Mouse (Mus musculus) left cerebral cortex, adult 2 months (tissue): ENCODE measurements around the gene Gtdc1. TPM values are rescaled to one million over a fixed set of nuclear protein-coding genes. Genes with fewer than 3 reads are reported as not detected.

Experiments used
- DNase-seq, 2 experiments: peaks; one replicate each; pipeline ENCODE4 v3.0.0; 2021 to 2022; ENCODE audit warnings: low spot score in 2 of 2, mixed read lengths in 1 of 2; ENCODE audit errors: extremely low spot score in 1 of 2
- H3K27ac ChIP-seq: fragments of 200-600 bp; 2 replicates; pipeline ENCODE4 v1.8.1; 2022
- H3K4me3 ChIP-seq: fragments of 200-600 bp; 2 replicates; pipeline ENCODE4 v1.8.1; 2022
- CTCF ChIP-seq: fragments of 200-600 bp; IDR thresholded peaks from 2 replicates; pipeline ENCODE4 v1.8.1; 2022; ENCODE audit warnings: antibody characterized with exemption, mild to moderate bottlenecking, moderate library complexity
- intact Hi-C: fragments of 180-260 bp; cut with DNase I; formaldehyde crosslinking; loops from one replicate; pipeline ENCODE4 v1.15.1; 2025
- total RNA-seq, 2 experiments: library from RNA; stranded (reverse); gene quantifications; 2 replicates each; pipeline ENCODE4 v1.2.3; 2021

Gene Gtdc1
- total RNA-seq, 2 experiments from 2014 or later = 81.9 to 89.9 TPM

- H3K4me3 ChIP-seq = no peak overlapping the region
- TF ChIP-seq CTCF = no peak
- peak overlapping the region; percentile 69; the same call in 1 of the 2 replicates for H3K27ac ChIP-seq
- no peak for DNase-seq
- intact Hi-C loops = loop anchor here (10.0 kb wide), 1 partner anchor 785 kb away; no protein-coding TSS in a partner anchor
Observed at GRCm38 (mm10) chr2:44569140-44569952, 358.1 kb downstream of the Gtdc1 start.

GRCm38 (mm10) chr2:44564776-44565692 is 362.4 kb downstream of the Gtdc1 start:
- intact Hi-C loops = loop anchor here (10.0 kb wide), 1 partner anchor 780 kb away; no protein-coding TSS in a partner anchor
- DNase-seq = peak in 1 of 2 experiments; percentile 39
- peak overlapping the region; percentile 80 for H3K27ac ChIP-seq
- H3K4me3 ChIP-seq = no peak overlapping the region
- no peak for TF ChIP-seq CTCF

DNA sequence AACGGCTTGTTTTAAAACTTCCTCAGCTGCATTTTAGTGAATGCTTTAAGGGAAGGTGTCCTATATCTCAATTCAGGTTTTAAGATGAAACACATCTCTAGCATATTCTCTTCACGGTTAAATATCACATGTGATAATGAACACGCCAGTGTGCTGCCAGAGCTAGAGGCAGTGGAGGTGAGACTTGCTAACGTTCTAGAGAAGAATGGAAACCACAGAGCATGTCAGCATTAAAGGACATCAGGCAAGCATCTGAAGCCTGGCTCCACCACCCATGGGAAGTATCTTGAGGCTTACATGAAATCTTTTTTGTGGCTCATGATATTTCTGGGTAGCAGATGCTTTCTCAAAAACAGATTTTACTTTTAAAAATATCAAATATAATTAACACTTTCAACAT is 365.7 kb downstream of the Gtdc1 start:
- TF ChIP-seq CTCF = no peak
- intact Hi-C loops = loop anchor here (10.0 kb wide), 1 partner anchor 777 kb away; no protein-coding TSS in a partner anchor
- Histone ChIP-seq H3K27ac (0 out of 2 replicates have a peak overlapping the region, but pooled peaks have one; percentile 13), H3K4me3 (no peak overlapping the region)
- DNase-seq = no peak

DNA sequence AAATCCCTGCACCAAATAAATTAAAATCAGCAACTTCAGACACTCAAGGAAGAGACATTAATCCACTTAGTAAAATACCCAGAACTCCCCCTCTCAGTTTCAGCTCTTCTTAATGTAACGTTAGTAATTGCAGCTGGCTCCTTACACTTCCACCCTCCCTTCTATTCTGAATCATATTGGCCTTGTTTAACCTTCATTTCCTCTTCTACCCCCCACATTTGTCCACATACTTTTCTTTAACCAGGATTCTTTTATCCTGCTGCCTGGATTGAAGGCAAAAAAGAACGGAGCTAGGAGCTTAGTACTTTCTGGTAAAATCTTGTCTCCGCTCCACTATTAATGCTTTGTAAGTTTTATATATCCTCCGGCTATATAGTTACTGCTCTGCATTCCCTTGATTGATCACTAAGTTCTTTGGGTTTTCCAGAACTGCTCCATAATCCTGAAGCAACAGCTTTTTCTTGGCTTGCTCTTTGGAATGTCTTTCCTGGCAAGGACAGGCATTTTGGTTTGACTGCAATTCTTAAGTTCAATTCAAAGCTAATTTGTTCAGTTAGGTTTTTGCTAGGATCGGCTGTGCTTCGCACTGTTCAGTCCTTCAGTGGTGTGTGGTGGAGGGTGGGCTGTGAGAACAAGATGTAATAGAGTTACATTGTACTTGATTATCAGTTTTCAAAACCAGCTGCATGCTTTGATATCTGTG is 368.1 kb downstream of the Gtdc1 start:
- intact Hi-C loops = loop anchor here (5.0 to 10.0 kb wide), 3 partner anchors 368 to 553 kb away; partner anchors contain the start of gene Gtdc1
- peak overlapping the region; percentile 88 for H3K27ac ChIP-seq

DNA sequence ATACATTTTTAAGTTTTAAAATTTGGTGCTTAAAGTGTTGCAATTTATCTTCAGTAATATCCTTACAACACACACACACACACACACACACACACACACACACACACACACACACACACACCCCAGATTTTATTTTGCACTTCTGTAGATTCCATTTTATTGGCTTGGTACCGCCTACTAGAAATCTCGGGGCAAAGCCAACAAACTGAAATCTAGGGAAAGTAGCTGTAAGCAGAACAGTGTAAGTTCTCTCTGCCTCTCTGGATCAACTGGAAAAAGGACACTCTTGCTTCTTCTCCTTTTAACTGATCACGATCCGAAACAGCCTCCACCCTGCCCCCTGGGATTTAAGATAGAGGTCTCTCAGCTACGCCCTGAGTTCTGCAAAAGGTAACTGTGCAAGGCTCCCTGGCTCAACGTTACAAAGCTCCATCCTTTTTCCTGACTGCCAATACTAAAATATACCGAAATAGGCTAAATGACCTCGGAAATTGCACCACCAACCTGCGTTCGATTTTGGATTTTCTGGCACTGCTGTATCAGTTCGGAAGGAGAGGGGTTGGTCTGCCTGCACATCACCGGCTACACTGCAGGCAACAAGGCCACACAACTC is 369.7 kb downstream of the Gtdc1 start:
- Histone ChIP-seq H3K27ac (peak overlapping the region; percentile 95), H3K4me3 (peak overlapping the region; percentile 59)
- DNase-seq = no peak
- no peak for TF ChIP-seq CTCF
- intact Hi-C loops = loop anchor here (5.0 to 10.0 kb wide), 3 partner anchors 370 to 555 kb away; partner anchors contain the start of gene Gtdc1

More for the DNA sequence above, 368.1 kb downstream of the Gtdc1 start:
- H3K4me3 ChIP-seq = no peak overlapping the region
- TF ChIP-seq CTCF = no peak
- DNase-seq = no peak

DNA sequence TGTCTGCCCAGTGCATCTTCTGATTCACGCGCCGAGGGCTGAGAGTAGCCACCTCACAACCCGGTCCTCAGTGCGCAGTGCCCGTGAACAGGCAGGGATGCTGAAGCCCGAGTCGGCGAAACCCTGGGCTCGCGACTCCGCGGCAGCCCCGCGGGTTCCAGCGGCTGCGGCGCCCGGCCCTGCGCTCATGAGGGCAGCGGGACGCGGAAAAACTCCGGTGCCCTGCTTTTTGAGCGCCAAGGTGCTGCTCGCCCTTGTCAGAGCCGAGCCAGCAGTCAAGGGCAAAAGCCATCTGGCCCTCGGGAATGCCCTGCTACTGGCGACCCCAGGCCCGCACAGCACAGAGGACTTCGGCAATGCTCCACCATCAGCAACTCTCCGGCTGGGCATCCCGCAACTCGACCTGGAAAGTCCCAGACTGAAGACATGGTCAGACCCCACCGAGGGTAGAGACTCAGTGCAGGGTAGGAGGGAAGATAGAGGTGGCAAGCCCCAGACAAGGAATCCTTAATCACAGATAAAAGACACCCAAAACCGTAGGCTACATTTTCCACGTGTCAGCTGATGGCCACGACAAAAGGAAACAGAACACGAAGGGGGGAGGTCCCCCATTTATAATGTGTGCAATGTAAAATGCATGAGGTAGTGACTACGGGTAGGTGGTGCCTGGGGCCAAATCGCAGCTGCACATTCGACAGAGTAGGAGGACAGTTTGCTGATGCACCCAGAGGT is 370.4 kb downstream of the Gtdc1 start:
- no peak for TF ChIP-seq CTCF
- peak overlapping the region; percentile 59 for H3K4me3 ChIP-seq
- intact Hi-C loops = loop anchor here (5.0 to 10.0 kb wide), 3 partner anchors 370 to 555 kb away; partner anchors contain the start of gene Gtdc1

GRCm38 (mm10) chr2:44554716-44555115 is 372.7 kb downstream of the Gtdc1 start:
- H3K27ac ChIP-seq = no peak overlapping the region
- no peak overlapping the region for H3K4me3 ChIP-seq
- no peak for DNase-seq
- no peak for TF ChIP-seq CTCF
- intact Hi-C loops = loop anchor here (5.0 to 10.0 kb wide), 3 partner anchors 373 to 558 kb away; partner anchors contain the start of gene Gtdc1

More for the DNA sequence above, 370.4 kb downstream of the Gtdc1 start:
- DNase-seq = peak; percentile 36 to 59
- peak overlapping the region; percentile 95 for H3K27ac ChIP-seq

GRCm38 (mm10) chr2:44549311-44549710 is 378.1 kb downstream of the Gtdc1 start:
- TF ChIP-seq CTCF = no peak
- Histone ChIP-seq H3K4me3 (no peak overlapping the region), H3K27ac (no peak overlapping the region)
- no peak for DNase-seq
- intact Hi-C loops = no loop called here

DNA sequence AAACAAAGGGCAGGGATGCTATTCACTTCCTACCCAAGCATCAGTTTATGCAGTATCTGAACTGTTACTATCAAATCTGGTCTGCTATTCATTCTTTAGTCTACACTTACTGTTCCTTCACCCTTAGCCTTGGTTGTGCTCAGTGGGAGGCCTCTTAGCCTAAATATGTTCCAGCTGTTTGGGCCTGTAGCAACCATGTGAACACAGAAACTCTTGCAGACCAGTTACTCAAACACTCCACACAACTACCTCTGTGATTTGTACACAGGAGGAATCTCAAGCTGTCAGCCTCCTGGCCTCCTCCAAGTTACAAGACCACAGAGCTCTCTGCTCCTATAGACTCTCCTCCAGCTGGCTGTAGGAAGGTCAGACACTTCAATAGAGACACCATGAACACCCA is 384.7 kb downstream of the Gtdc1 start:
- intact Hi-C loops = no loop called here
- Histone ChIP-seq H3K27ac (no peak overlapping the region), H3K4me3 (no peak overlapping the region)
- no peak for DNase-seq
- no peak for TF ChIP-seq CTCF

DNA sequence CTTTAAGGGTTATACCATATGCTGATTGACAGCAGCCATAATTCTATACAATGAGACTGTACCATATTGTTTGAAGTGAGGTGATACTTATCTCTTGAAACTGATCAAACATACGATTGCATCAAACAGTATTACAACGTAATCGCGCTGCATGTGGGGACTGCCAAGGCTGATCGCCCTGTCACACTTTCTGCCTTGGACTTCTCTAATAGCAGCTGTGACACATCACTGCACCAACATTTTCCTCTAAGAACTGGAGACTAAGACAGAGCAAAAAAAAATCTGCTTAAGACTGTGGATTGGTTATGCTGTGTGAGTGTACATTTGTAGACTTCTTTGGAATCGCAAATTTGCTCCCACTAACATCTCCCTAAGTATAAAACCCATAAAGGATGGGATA is 385.7 kb downstream of the Gtdc1 start:
- no peak for TF ChIP-seq CTCF
- Histone ChIP-seq H3K4me3 (no peak overlapping the region), H3K27ac (no peak overlapping the region)
- intact Hi-C loops = no loop called here
- no peak for DNase-seq
